Mouse (Mus musculus): ENCODE results near the gene Slc41a2. TPM values are rescaled to one million over a fixed set of nuclear protein-coding genes. Genes with fewer than 3 reads are reported as not detected.

Slc41a2 gene
- 2.2 and 4.0 TPM in 2 replicates for polyA plus RNA-seq (2015; fragmentation: Nextera tagmentation; extraction: Ambion mirVana)

GRCm38 (mm10) chr10:83337159-83337951 lies at the start of gene Slc41a2:
Gene Slc41a2, minus strand, starts transcription at chr10:83337882.

DNA sequence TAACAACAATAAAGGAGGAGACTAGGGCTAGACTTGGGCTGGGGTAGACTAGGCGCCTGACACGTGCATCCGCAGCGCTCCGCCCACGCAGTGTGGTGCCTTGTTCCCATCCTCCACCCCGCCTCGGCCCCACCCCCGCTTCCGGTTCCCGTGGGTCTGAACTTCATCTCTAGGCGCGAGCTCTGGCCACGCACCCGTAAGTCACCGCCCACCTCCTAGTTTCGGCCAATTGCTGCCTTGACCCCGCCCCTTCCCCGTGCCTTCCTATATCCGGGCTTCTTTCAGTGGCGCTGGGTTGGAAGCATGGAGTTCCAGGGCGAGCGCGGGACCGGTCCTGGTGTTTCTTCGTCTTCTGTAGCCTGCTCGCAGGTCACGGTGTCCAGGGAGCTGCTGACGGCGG lies 22.3 kb upstream of the Slc41a2 start, which contains the start of gene D10Wsu102e:
TSS of gene D10Wsu102e (plus strand) at position 266 of the 400 bp plus-strand sequence.

Other genes starting within 250 kb of the Slc41a2 start
- gene D10Wsu102e, start 22.3 kb upstream of the Slc41a2 start, polyA plus RNA-seq (2015; fragmentation: Nextera tagmentation; extraction: Ambion mirVana): 0.27 and 0.28 TPM in 2 replicates
- 0.69 and 1.0 TPM in 2 replicates for gene Aldh1l2, start 196.3 kb upstream of the Slc41a2 start, polyA plus RNA-seq (2015; fragmentation: Nextera tagmentation; extraction: Ambion mirVana)
- gene Washc4, start 205.9 kb upstream of the Slc41a2 start, polyA plus RNA-seq (2015; fragmentation: Nextera tagmentation; extraction: Ambion mirVana): 25.5 and 27.5 TPM in 2 replicates

Data from adrenal gland, postnatal 0 days (tissue).